Mouse (Mus musculus) heart, embryonic 11.5 days (tissue): ENCODE results near the gene Fam129c. TPM values are rescaled to one million over a fixed set of nuclear protein-coding genes. Genes with fewer than 3 reads are reported as not detected.

ENCODE experiments used
- ATAC-seq: fragments of 200-750 bp; cut with Nextera tagmentation; replicated peaks from 2 replicates; pipeline ENCODE4 v1.8.0; 2017; ENCODE audit warnings: moderate library complexity; ENCODE audit not compliant: insufficient number of reproducible peaks, low FRiP score, low TSS enrichment
- H3K27ac ChIP-seq: fragments of 300-500 bp; sonication (generic); 2 replicates; pipeline ENCODE4 v1.5.1; 2014; ENCODE audit warnings: mild to moderate bottlenecking, low read depth, low read length
- H3K27me3 ChIP-seq: fragments of 300-500 bp; sonication (generic); 2 replicates; pipeline ENCODE4 v1.6.1; 2014; ENCODE audit warnings: mild to moderate bottlenecking, low read length, mixed read lengths; ENCODE audit not compliant: control insufficient read depth, insufficient read depth
- H3K36me3 ChIP-seq: fragments of 300-500 bp; sonication (generic); 2 replicates; pipeline ENCODE4 v1.6.1; 2014; ENCODE audit warnings: mild to moderate bottlenecking, low read length, moderate library complexity, mixed read lengths; ENCODE audit not compliant: control insufficient read depth, insufficient read depth
- H3K4me1 ChIP-seq: fragments of 300-500 bp; sonication (generic); 2 replicates; pipeline ENCODE4 v1.6.1; 2014; ENCODE audit warnings: low read length; ENCODE audit not compliant: control insufficient read depth, insufficient read depth
- H3K4me2 ChIP-seq: fragments of 300-500 bp; sonication (generic); 2 replicates; pipeline ENCODE4 v1.6.1; 2014; ENCODE audit warnings: mild to moderate bottlenecking, moderate library complexity
- H3K4me3 ChIP-seq: fragments of 300-500 bp; sonication (generic); 2 replicates; pipeline ENCODE4 v1.5.1; 2014; ENCODE audit warnings: low read depth, low read length
- H3K9ac ChIP-seq: fragments of 300-500 bp; sonication (generic); 2 replicates; pipeline ENCODE4 v1.6.1; 2014; ENCODE audit warnings: mild to moderate bottlenecking, low read depth, low read length, moderate library complexity
- H3K9me3 ChIP-seq: fragments of 300-500 bp; sonication (generic); replicated peaks from 2 replicates; pipeline ENCODE4 v1.6.1; 2016; ENCODE audit warnings: low read length; ENCODE audit not compliant: control insufficient read depth
- WGBS: fragments of 180-500 bp; shearing (Covaris S2); extraction: QIAGEN DNeasy Blood & Tissue Kit; methylation state at CpG from one replicate; pipeline ENCODE4 v1.1.7; 2014; ENCODE audit not compliant: insufficient replicate concordance; 5-methylcytosine and 5-hydroxymethylcytosine counted together
- polyA plus RNA-seq: library from polyadenylated mRNA; unstranded; fragments of >200 nt; fragmentation: Nextera tagmentation; extraction: Ambion mirVana; gene quantifications from 2 replicates; pipeline ENCODE4 v1.2.1, GENCODE M21; 2014

The Fam129c gene
- polyA plus RNA-seq, 1 experiment from 2014 or later = 1.9 TPM

DNA sequence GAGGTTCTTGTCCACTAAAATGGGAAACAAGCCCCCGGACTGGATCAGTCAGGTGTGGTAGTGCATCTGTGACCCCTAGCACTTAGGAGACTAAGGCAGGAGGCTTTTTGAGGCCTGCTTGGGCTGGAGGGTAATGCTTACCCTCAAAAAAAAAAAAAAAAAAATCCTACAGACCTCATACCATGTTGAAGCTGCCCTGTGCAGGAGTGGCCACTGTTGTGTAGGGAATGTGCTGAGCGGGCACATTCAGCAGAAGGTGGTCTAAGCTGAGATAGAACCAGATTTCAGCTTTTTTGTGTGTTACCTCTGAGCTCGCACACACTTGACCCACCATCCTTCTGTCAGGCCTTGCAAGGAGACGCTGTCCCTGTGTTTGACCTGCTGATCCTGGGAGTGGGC, 3.1 kb upstream of the Fam129c start:
- 92% methylated on average over 4 of the region's 4 CpGs for whole genome bisulfite sequencing
- H3K36me3 ChIP-seq = peaks cover 2% of the 10 kb centered on the region; the same call in 1 of the 2 replicates
- no peak overlapping the region for H3K4me3 ChIP-seq
- no peaks in the 10 kb centered on the region for H3K9me3 ChIP-seq
- no peak overlapping the region for H3K27ac ChIP-seq
- H3K4me1 ChIP-seq = peaks cover 14% of the 10 kb centered on the region
- peaks cover 4% of the 10 kb centered on the region for H3K27me3 ChIP-seq
- H3K4me2 ChIP-seq = no peak overlapping the region
- no peak overlapping the region for H3K9ac ChIP-seq
- no peak for ATAC-seq

DNA sequence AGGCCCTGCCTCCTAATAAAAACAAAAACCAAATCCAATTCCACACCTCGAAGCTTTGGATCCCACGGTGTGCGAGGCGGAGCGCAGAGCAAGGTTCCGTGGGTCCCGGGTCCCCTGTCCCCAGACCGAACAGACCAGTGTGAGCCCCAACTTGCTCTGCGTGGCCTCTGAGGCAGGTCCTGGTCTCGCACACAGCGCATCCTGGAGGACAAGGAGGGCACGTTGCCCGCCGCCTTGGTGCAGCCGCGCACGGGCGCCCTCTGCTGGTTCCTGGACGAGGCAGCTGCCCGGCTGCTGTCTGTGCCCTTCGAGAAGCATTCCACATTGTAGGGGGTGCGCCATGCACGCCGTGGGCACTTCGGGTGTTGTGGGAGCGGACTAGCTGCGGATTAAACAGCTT, 1.6 kb upstream of the Fam129c start:
- ATAC-seq = peak; percentile 12; the same call in 1 of the 2 replicates
- peaks cover 2% of the 10 kb centered on the region; the same call in 1 of the 2 replicates for H3K36me3 ChIP-seq
- 11% methylated on average over 27 of the region's 27 CpGs for WGBS
- H3K9me3 ChIP-seq = no peaks in the 10 kb centered on the region
- no peak overlapping the region for H3K4me2 ChIP-seq
- H3K9ac ChIP-seq = no peak overlapping the region
- no peak overlapping the region for H3K27ac ChIP-seq
- H3K4me1 ChIP-seq = peaks cover 14% of the 10 kb centered on the region
- peaks cover 16% of the 10 kb centered on the region for H3K27me3 ChIP-seq
- no peak overlapping the region for H3K4me3 ChIP-seq

- Histone ChIP-seq H3K36me3 (peaks cover 2% of the 10 kb centered on the region; the same call in 1 of the 2 replicates), H3K9ac (no peak overlapping the region), H3K9me3 (no peaks in the 10 kb centered on the region), H3K4me3 (no peak overlapping the region), H3K4me2 (no peak overlapping the region), H3K27me3 (peaks cover 21% of the 10 kb centered on the region), H3K4me1 (peaks cover 9% of the 10 kb centered on the region), H3K27ac (no peak overlapping the region)
- no peak for ATAC-seq
- WGBS = 45% methylated on average over 6 of the region's 6 CpGs
Measured at GRCm38 (mm10) chr8:71596384-71596783, 1.1 kb upstream of the Fam129c start.

GRCm38 (mm10) chr8:71596798-71597197, 650 bp upstream of the Fam129c start:
- WGBS = 79% methylated on average over 4 of the region's 4 CpGs
- Histone ChIP-seq H3K9ac (no peak overlapping the region), H3K4me1 (peaks cover 9% of the 10 kb centered on the region), H3K27me3 (peaks cover 25% of the 10 kb centered on the region), H3K4me3 (no peak overlapping the region), H3K9me3 (no peaks in the 10 kb centered on the region), H3K4me2 (no peak overlapping the region), H3K36me3 (peaks cover 2% of the 10 kb centered on the region; the same call in 1 of the 2 replicates), H3K27ac (no peak overlapping the region)
- ATAC-seq = no peak

- Histone ChIP-seq H3K9me3 (no peaks in the 10 kb centered on the region), H3K27me3 (peaks cover 38% of the 10 kb centered on the region), H3K4me1 (peaks cover 5% of the 10 kb centered on the region; the same call in 1 of the 2 replicates), H3K4me3 (no peak overlapping the region), H3K36me3 (peaks cover 2% of the 10 kb centered on the region; the same call in 1 of the 2 replicates), H3K4me2 (no peak overlapping the region), H3K27ac (no peak overlapping the region), H3K9ac (no peak overlapping the region)
- no peak for ATAC-seq
Measured at GRCm38 (mm10) chr8:71598375-71598774, 927 bp downstream of the Fam129c start.

DNA sequence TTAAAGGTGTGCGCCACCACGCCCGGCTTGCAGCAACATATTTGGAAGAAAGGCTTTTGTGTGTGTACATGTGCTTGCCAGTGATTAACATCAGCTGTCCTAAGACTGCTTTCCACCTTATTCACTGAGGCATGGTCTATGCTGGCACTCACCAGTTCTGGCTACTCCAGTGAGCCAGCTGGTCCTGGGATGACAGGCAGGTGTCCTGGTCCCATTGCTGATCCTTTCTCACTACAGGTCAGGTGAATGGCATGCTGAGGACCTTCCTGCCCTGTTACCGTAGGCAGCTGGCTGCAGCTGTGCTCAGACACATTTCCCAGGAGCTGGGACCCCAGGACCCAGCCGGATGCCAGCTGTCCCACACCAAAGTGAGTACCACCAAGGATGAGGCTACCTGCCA, 1.4 kb downstream of the Fam129c start:
- WGBS = 91% methylated on average over 5 of the region's 5 CpGs
- no peaks in the 10 kb centered on the region for H3K9me3 ChIP-seq
- H3K27me3 ChIP-seq = peaks cover 43% of the 10 kb centered on the region
- H3K9ac ChIP-seq = no peak overlapping the region
- no peak for ATAC-seq
- no peak overlapping the region for H3K4me2 ChIP-seq
- H3K4me1 ChIP-seq = peaks cover 5% of the 10 kb centered on the region; the same call in 1 of the 2 replicates
- H3K36me3 ChIP-seq = peaks cover 2% of the 10 kb centered on the region; the same call in 1 of the 2 replicates
- H3K4me3 ChIP-seq = no peak overlapping the region
- no peak overlapping the region for H3K27ac ChIP-seq

- no peak for ATAC-seq
- Histone ChIP-seq H3K27ac (no peak overlapping the region), H3K9me3 (no peaks in the 10 kb centered on the region), H3K4me2 (peak overlapping the region; percentile 63), H3K4me1 (0 out of 2 replicates have a peak, but pooled peaks cover 3% of the 10 kb centered on the region), H3K9ac (peak overlapping the region; percentile 48; the same call in 1 of the 2 replicates), H3K4me3 (peak overlapping the region; percentile 34), H3K27me3 (peaks cover 47% of the 10 kb centered on the region), H3K36me3 (peaks cover 2% of the 10 kb centered on the region; the same call in 1 of the 2 replicates)
- WGBS = 2% methylated on average over 65 of the region's 65 CpGs
Measured at GRCm38 (mm10) chr8:71601939-71602665, 4.7 kb downstream of the Fam129c start.

DNA sequence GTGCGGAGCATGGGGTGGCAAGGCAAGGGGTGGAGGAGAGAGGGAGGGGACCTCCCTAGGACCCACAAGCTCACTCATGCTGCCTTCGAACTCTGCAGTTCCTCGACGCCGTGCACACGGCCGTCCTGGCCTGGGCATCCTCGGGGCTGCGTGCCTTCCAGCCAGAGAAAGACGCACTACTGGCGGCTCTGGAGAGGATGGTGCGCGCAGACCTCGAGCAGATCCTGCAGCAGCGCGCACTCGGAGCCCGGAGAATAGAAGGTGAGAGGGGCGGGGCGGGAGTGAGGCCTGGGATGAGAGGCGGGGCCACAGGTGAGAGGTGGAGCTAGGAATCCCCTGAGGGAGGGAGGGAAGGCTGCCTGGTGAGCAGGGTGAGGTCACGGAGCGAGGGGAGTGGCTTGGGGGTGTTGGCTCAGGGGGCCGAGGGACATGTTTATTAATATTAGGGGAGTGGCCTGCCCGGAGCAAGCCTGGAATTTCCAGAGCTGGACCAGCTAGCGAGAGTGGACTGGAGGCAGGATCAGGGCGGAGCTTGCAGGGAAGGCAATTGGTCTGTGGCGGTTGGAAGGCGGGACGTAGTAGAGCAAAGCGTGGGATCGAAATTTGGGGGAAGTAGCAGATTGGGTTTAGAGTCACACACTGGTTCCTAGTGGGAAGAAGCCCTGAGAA, 5.4 kb downstream of the Fam129c start:
- H3K36me3 ChIP-seq = peaks cover 2% of the 10 kb centered on the region; the same call in 1 of the 2 replicates
- WGBS = 1% methylated on average over 32 of the region's 32 CpGs
- peak overlapping the region; percentile 34 for H3K4me3 ChIP-seq
- peaks cover 47% of the 10 kb centered on the region for H3K27me3 ChIP-seq
- H3K4me1 ChIP-seq = 0 out of 2 replicates have a peak, but pooled peaks cover 3% of the 10 kb centered on the region
- no peak overlapping the region for H3K9ac ChIP-seq
- no peak overlapping the region for H3K27ac ChIP-seq
- H3K4me2 ChIP-seq = peak overlapping the region; percentile 63
- H3K9me3 ChIP-seq = no peaks in the 10 kb centered on the region
- ATAC-seq = peak; percentile 62
